Mouse (Mus musculus): ENCODE data around the gene Zhx3. TPM values are rescaled to one million over a fixed set of nuclear protein-coding genes. Genes with fewer than 3 reads are reported as not detected.

Zhx3 gene
- polyA plus RNA-seq, 1 experiment = 4.8 TPM

- H3ac ChIP-seq (ENCODE audit: control insufficient read depth, insufficient read length, low read depth) = peak overlapping the region; percentile 92
- TF ChIP-seq USF1 (IDR thresholded peaks at IDR 0.05; ENCODE audit: low read depth) (no peak), MYOD1 (IDR thresholded peaks at IDR 0.05; ENCODE audit: control insufficient read depth, insufficient read length, low read depth) (no peak), FOSL1 (IDR thresholded peaks at IDR 0.05; ENCODE audit: insufficient read depth, low read length, poor library complexity, severe bottlenecking) (no peak), CTCF (IDR thresholded peaks at IDR 0.05; ENCODE audit: control insufficient read depth, insufficient read depth, insufficient read length) (no peak), MYOG (IDR thresholded peaks at IDR 0.05; ENCODE audit: control insufficient read depth, extremely low read depth, insufficient read length) (no peak), CEBPB (IDR thresholded peaks at IDR 0.05; ENCODE audit: low read depth) (no peak), MAX (IDR thresholded peaks at IDR 0.05) (no peak)
- peak overlapping the region; percentile 61 for H3K4me3 ChIP-seq (ENCODE audit: insufficient read depth, poor library complexity, severe bottlenecking)
- peaks cover 48% of the 10 kb centered on the region for H3K79me3 ChIP-seq (ENCODE audit: low read depth)
- peaks cover 60% of the 10 kb centered on the region for H3K79me2 ChIP-seq (ENCODE audit: control insufficient read depth, insufficient read depth)
- peaks cover 8% of the 10 kb centered on the region for H3K36me3 ChIP-seq (ENCODE audit: control insufficient read depth, insufficient read depth)
- H3K27me3 ChIP-seq (ENCODE audit: control insufficient read depth, insufficient read depth, insufficient read length) = no peaks in the 10 kb centered on the region
Measured at GRCm38 (mm10) chr2:160732420-160732995, 140.3 kb downstream of the Zhx3 start.

GRCm38 (mm10) chr2:160731839-160732261 is 140.9 kb downstream of the Zhx3 start:
- peak; percentile 19 for TF ChIP-seq USF1 (IDR thresholded peaks at IDR 0.05; ENCODE audit: low read depth)
- no peak for TF ChIP-seq CEBPB (IDR thresholded peaks at IDR 0.05; ENCODE audit: low read depth)
- peak; percentile 1 for TF ChIP-seq CTCF (IDR thresholded peaks at IDR 0.05; ENCODE audit: control insufficient read depth, insufficient read depth, insufficient read length)
- Histone ChIP-seq H3K36me3 (ENCODE audit: control insufficient read depth, insufficient read depth) (peaks cover 5% of the 10 kb centered on the region), H3K79me2 (ENCODE audit: control insufficient read depth, insufficient read depth) (peaks cover 53% of the 10 kb centered on the region), H3ac (ENCODE audit: control insufficient read depth, insufficient read length, low read depth) (peak overlapping the region; percentile 92), H3K79me3 (ENCODE audit: low read depth) (peaks cover 44% of the 10 kb centered on the region), H3K4me3 (ENCODE audit: insufficient read depth, poor library complexity, severe bottlenecking) (peak overlapping the region; percentile 61), H3K27me3 (ENCODE audit: control insufficient read depth, insufficient read depth, insufficient read length) (no peaks in the 10 kb centered on the region)

GRCm38 (mm10) chr2:160731117-160731838 is 141.5 kb downstream of the Zhx3 start, which contains the start of gene Plcg1:
Plcg1 (plus strand) TSS chr2:160731300.
- Histone ChIP-seq H3K36me3 (ENCODE audit: control insufficient read depth, insufficient read depth) (peaks cover 5% of the 10 kb centered on the region), H3ac (ENCODE audit: control insufficient read depth, insufficient read length, low read depth) (peak within 1 kb of the TSS; percentile 92), H3K79me3 (ENCODE audit: low read depth) (peaks cover 39% of the 10 kb centered on the region), H3K4me3 (ENCODE audit: insufficient read depth, poor library complexity, severe bottlenecking) (peak within 1 kb of the TSS; percentile 61), H3K27me3 (ENCODE audit: control insufficient read depth, insufficient read depth, insufficient read length) (no peaks in the 10 kb centered on the region), H3K79me2 (ENCODE audit: control insufficient read depth, insufficient read depth) (peaks cover 48% of the 10 kb centered on the region)
- TF ChIP-seq CEBPB (IDR thresholded peaks at IDR 0.05; ENCODE audit: low read depth) = no peak
- TF ChIP-seq MYOG (IDR thresholded peaks at IDR 0.05; ENCODE audit: control insufficient read depth, extremely low read depth, insufficient read length) = no peak
- no peak for TF ChIP-seq MAX (IDR thresholded peaks at IDR 0.05)
- no peak for TF ChIP-seq USF1 (IDR thresholded peaks at IDR 0.05; ENCODE audit: low read depth)
- TF ChIP-seq MYOD1 (IDR thresholded peaks at IDR 0.05; ENCODE audit: control insufficient read depth, insufficient read length, low read depth) = no peak

GRCm38 (mm10) chr2:160730797-160731116 is 142.0 kb downstream of the Zhx3 start:
- H3K79me3 ChIP-seq (ENCODE audit: low read depth) = peaks cover 34% of the 10 kb centered on the region
- H3K79me2 ChIP-seq (ENCODE audit: control insufficient read depth, insufficient read depth) = peaks cover 42% of the 10 kb centered on the region
- H3K4me3 ChIP-seq (ENCODE audit: insufficient read depth, poor library complexity, severe bottlenecking) = peak overlapping the region; percentile 61
- H3ac ChIP-seq (ENCODE audit: control insufficient read depth, insufficient read length, low read depth) = peak overlapping the region; percentile 45
- TF ChIP-seq MAX (IDR thresholded peaks at IDR 0.05) (no peak), FOSL1 (IDR thresholded peaks at IDR 0.05; ENCODE audit: insufficient read depth, low read length, poor library complexity, severe bottlenecking) (no peak), USF1 (IDR thresholded peaks at IDR 0.05; ENCODE audit: low read depth) (no peak), MYOD1 (IDR thresholded peaks at IDR 0.05; ENCODE audit: control insufficient read depth, insufficient read length, low read depth) (no peak), CEBPB (IDR thresholded peaks at IDR 0.05; ENCODE audit: low read depth) (no peak), CTCF (IDR thresholded peaks at IDR 0.05; ENCODE audit: control insufficient read depth, insufficient read depth, insufficient read length) (no peak), MYOG (IDR thresholded peaks at IDR 0.05; ENCODE audit: control insufficient read depth, extremely low read depth, insufficient read length) (no peak)
- peaks cover 9% of the 10 kb centered on the region for H3K36me3 ChIP-seq (ENCODE audit: control insufficient read depth, insufficient read depth)
- H3K27me3 ChIP-seq (ENCODE audit: control insufficient read depth, insufficient read depth, insufficient read length) = no peaks in the 10 kb centered on the region

DNA sequence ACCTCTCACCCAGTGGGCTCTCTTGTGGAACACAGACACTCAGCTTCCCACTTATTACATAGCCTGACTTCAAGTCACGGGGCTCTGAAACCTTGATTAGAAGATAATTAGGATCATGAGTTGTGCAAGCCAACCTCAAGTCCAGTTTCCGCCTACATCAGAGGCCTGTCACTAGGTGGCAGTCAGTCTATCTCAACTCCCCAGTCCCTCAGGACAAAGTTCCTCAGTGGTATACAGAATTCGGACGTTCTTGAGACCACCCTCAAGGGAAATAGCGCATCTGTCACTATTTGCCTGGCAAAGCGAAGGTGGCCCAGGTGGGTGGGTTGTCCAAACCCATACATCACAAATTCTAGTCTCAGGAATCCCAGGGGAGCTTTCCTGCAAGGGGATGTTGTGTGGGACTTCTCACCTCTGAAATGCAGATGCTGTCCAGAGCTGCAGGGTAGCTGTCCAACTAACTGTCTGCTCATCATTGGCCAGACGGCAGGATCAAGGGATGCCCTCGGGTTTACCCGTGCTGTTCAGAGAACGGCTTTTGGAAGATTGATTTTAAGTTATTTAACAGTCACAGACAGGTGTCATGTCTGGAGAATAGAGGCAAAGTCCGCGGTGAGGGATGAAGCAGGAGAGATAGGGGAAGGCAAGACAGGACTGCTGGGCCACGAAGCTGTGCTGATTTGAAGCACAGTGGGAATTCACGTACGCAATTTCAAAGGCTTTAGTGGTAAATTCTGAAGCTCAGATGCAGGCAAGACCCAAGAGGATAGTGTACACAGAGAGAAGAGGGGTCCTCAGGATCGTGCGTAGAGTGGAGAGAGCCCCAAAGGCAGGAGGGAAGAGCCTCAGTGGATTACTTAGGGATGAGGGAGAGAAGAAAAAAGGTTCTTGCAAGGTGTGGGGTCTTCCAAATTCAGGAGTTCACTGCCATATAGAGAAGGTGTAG is 142.7 kb downstream of the Zhx3 start:
- Histone ChIP-seq H3K79me3 (ENCODE audit: low read depth) (peaks cover 28% of the 10 kb centered on the region), H3K4me3 (ENCODE audit: insufficient read depth, poor library complexity, severe bottlenecking) (no peak overlapping the region), H3ac (ENCODE audit: control insufficient read depth, insufficient read length, low read depth) (peak overlapping the region; percentile 45), H3K27me3 (ENCODE audit: control insufficient read depth, insufficient read depth, insufficient read length) (no peaks in the 10 kb centered on the region), H3K36me3 (ENCODE audit: control insufficient read depth, insufficient read depth) (peaks cover 13% of the 10 kb centered on the region), H3K79me2 (ENCODE audit: control insufficient read depth, insufficient read depth) (peaks cover 36% of the 10 kb centered on the region)
- TF ChIP-seq FOSL1 (IDR thresholded peaks at IDR 0.05; ENCODE audit: insufficient read depth, low read length, poor library complexity, severe bottlenecking) = no peak
- peak; percentile 36 for TF ChIP-seq CTCF (IDR thresholded peaks at IDR 0.05; ENCODE audit: control insufficient read depth, insufficient read depth, insufficient read length)
- TF ChIP-seq CEBPB (IDR thresholded peaks at IDR 0.05; ENCODE audit: low read depth) = peak; percentile 34

Data from C2C12 (cell line).